Mouse (Mus musculus) liver, embryonic 14.5 days (tissue): ENCODE data around the gene Wdr81. TPM values are rescaled to one million over a fixed set of nuclear protein-coding genes. Genes with fewer than 3 reads are reported as not detected.

Source experiments
- ATAC-seq: fragments of 200-750 bp; cut with Nextera tagmentation; 2 replicates; pipeline ENCODE4 v1.8.0; 2017; ENCODE audit warnings: moderate number of reproducible peaks, mild to moderate bottlenecking, moderate library complexity; ENCODE audit not compliant: insufficient read depth
- DNase-seq, 3 experiments: peaks; one replicate each; pipeline ENCODE4 v3.0.0-alpha.2; 2012 to 2013; ENCODE audit warnings: low read depth in 3 of 3, low spot score in 3 of 3
- H3K27ac ChIP-seq: fragments of 300-500 bp; sonication (generic); 2 replicates; pipeline ENCODE4 v1.5.1; 2014; ENCODE audit warnings: moderate library complexity, mild to moderate bottlenecking, control low read depth, inconsistent platforms
- H3K27me3 ChIP-seq: fragments of 300-500 bp; sonication (generic); 2 replicates; pipeline ENCODE4 v1.6.1; 2014; ENCODE audit warnings: mild to moderate bottlenecking, low read length, moderate library complexity; ENCODE audit not compliant: control insufficient read depth, insufficient read depth
- H3K36me3 ChIP-seq: fragments of 300-500 bp; sonication (generic); replicated peaks from 2 replicates; pipeline ENCODE4 v1.6.1; 2014; ENCODE audit warnings: low read depth; ENCODE audit not compliant: control insufficient read depth, insufficient read depth
- H3K4me1 ChIP-seq, 2 experiments: fragments of 200-500 bp in 1 of 2; fragments of 300-500 bp in 1 of 2; sonication (generic) in 1 of 2; replicated peaks; 2 replicates each; pipeline ENCODE4 v1.6.1; 2012 to 2014; ENCODE audit warnings: antibody characterized with exemption in 1 of 2, inconsistent platforms in 1 of 2, low read length in 1 of 2; ENCODE audit not compliant: control insufficient read depth in 2 of 2, insufficient read depth in 2 of 2
- H3K4me2 ChIP-seq: fragments of 300-500 bp; sonication (generic); 2 replicates; pipeline ENCODE4 v1.6.1; 2014; ENCODE audit warnings: low read depth, mild to moderate bottlenecking, control low read depth, moderate library complexity
- H3K4me3 ChIP-seq, 2 experiments: fragments of 200-500 bp in 1 of 2; fragments of 300-500 bp in 1 of 2; sonication (generic) in 1 of 2; 2 replicates each; pipeline ENCODE4 v1.5.1; 2012 to 2014; ENCODE audit warnings: low read depth in 2 of 2, low read length in 2 of 2, mild to moderate bottlenecking in 2 of 2, control low read depth in 1 of 2, inconsistent platforms in 1 of 2, moderate library complexity in 1 of 2; ENCODE audit not compliant: insufficient read depth in 1 of 2
- H3K9ac ChIP-seq: fragments of 300-500 bp; sonication (generic); replicated peaks from 2 replicates; pipeline ENCODE4 v1.6.1; 2014; ENCODE audit warnings: mild to moderate bottlenecking, control low read depth, moderate library complexity
- H3K9me3 ChIP-seq: fragments of 300-500 bp; sonication (generic); 2 replicates; pipeline ENCODE4 v1.6.1; 2016; ENCODE audit warnings: low read length, mixed read lengths; ENCODE audit not compliant: control insufficient read depth
- CTCF ChIP-seq: IDR thresholded peaks from 2 replicates; pipeline ENCODE4 v1.5.1; 2016; ENCODE audit warnings: antibody characterized with exemption, low read depth, control low read depth
- EP300 ChIP-seq: IDR thresholded peaks from 2 replicates; pipeline ENCODE4 v1.6.1; 2016; ENCODE audit warnings: antibody characterized with exemption, low read depth
- WGBS: fragments of 180-500 bp; shearing (Covaris S2); extraction: QIAGEN DNeasy Blood & Tissue Kit; methylation state at CpG from one replicate; pipeline ENCODE4 v1.1.7; 2014; ENCODE audit not compliant: insufficient replicate concordance; 5-methylcytosine and 5-hydroxymethylcytosine counted together
- polyA plus RNA-seq, 2 experiments: library from polyadenylated mRNA; depleted of rRNA in 1 of 2; stranded (reverse) in 1 of 2; unstranded in 1 of 2; fragments of >200 nt; fragmentation: Nextera tagmentation in 1 of 2; extraction: Ambion mirVana in 1 of 2; gene quantifications; 2 replicates each; pipeline versions ENCODE4 v1.2.1 to v1.2.3; 2012 to 2014

The Wdr81 gene
- polyA plus RNA-seq (2012; rRNA removed) (15.3 and 16.4 TPM in 2 replicates), polyA plus RNA-seq (2014; fragmentation: Nextera tagmentation; extraction: Ambion mirVana) (14.6 and 15.8 TPM in 2 replicates)

DNA sequence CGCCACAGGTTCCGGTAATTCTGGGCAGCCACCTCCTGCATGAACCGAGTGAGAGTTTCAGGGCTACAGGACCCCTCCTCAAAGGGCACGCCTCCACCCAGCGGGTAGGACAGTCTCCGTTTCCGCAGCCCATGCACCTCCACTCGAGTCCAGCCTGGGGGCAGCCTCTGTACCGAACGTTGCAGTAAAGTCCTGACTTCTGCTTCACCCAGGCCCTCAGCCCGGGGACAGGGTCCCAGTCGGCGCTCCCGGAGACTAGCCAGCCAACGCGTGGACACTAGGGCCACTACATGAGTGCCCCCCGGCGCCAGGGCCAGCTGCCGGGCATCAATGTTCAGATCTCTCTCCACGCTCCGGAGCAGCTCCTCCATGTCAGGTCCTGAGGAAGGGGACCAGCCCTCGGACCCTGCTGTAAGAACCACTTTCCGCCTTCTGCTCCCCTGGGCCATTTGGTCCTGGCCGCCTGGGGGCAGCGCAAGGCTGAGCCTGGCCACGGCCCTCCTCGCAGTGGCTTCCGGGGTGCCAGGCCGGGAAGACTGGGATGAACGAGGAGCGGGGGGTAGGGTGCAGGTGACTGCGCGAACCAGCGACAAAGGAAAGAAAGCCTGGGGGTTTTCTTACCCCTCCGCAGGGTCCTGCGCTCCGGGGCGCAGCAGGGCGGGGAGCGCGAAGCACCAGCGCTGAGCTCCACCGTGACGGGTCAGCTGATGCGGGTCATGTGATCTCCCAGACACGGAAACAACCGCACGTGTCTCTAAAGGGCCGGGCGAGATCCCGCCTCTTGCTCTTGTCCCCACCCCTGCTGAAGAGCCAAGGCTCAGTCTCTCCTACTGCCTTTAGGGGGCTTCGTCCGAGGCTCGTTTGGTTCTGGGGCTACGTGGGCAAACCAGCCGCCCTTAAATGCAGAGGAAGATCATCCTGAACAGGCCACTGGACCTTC, at the start of gene Wdr81:
Wdr81 (minus strand) TSS at position 727 of the 940 bp plus-strand sequence.
- TF ChIP-seq CTCF: peak; percentile 69
- TF ChIP-seq EP300: no peak; the same call in 1 of the 2 replicates
- H3K27ac ChIP-seq: peak within 1 kb of the TSS; percentile 31
- no peaks in the 10 kb centered on the region for H3K27me3 ChIP-seq
- ATAC-seq (peak; percentile 73), DNase-seq (peak; percentile 79 to 84 (median 82))
- peak within 1 kb of the TSS; percentile 86 for H3K4me2 ChIP-seq
- peak within 1 kb of the TSS; percentile 60 to 63 for H3K4me3 ChIP-seq
- H3K36me3 ChIP-seq: peaks cover 1% of the 10 kb centered on the region; the same call in 1 of the 2 replicates
- 3% methylated on average over 56 of the region's 56 CpGs for WGBS
- peak within 1 kb of the TSS; percentile 67 for H3K9ac ChIP-seq
- H3K4me1 ChIP-seq: peaks cover 39 to 54% of the 10 kb centered on the region in 2 experiments
- no peaks in the 10 kb centered on the region for H3K9me3 ChIP-seq

DNA sequence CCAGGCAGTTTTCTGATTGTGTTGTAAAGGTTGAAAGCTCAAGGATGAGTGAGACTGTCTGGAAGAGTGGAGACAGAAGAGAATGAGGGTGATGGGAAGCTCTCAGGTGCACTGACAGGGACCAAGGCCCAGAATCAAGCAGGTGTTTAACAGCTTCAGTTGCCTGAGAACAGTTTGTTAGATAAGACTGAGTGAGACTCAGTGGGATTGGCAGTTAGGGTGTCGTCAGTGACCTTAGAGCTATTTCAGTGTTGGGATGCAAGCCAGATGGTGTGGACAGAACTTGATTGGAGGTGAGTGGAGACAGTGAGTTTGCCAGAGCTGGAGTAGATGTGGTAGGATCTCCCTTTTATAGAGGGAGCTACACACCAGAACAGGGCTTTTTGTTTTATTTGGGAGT, 43.6 kb upstream of the Wdr81 start:
- WGBS: 50% methylated on average over 1 of the region's 1 CpGs
- Histone ChIP-seq H3K9ac (no peak overlapping the region), H3K27ac (no peak overlapping the region), H3K9me3 (no peaks in the 10 kb centered on the region), H3K27me3 (no peaks in the 10 kb centered on the region), H3K4me1 (no peaks in the 10 kb centered on the region), H3K4me3 (no peak overlapping the region), H3K4me2 (no peak overlapping the region), H3K36me3 (peaks cover 100% of the 10 kb centered on the region)
- no peak for ATAC-seq
- TF ChIP-seq EP300 (no peak), CTCF (no peak)
- DNase-seq: no peak

DNA sequence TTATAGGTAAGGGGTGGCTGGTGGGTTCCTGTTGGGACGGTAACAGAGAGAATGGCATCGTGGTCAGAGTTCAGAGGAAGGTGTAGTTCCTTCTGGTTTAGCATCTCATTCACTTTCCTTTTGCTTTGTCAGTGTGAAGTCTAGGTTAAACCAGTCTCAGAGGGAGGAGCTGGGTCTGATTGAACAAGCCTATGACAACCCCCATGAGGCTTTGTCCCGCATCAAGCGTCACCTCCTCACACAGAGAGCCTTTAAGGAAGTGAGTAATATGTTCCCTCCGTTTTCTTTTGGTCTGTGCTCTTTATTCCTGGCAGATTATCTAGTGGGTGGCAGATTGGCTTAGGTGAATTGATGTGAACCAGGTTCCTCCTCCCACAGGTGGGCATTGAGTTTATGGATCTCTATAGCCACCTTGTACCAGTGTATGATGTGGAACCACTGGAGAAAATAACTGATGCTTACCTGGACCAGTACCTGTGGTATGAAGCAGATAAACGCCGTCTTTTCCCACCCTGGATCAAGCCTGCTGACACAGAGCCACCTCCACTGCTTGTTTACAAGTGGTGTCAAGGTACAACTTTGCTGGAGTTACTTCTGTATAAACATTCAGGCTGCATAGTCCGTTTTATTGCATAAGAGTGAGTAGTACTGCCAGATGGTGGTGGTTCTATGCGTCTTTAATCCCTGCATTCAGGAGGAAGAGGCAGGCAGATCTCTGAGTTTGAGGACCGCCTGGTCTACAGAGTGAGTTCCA, 40.0 kb upstream of the Wdr81 start:
- H3K4me3 ChIP-seq: no peak overlapping the region
- TF ChIP-seq EP300 (no peak), CTCF (no peak)
- no peak overlapping the region for H3K4me2 ChIP-seq
- ATAC-seq (no peak), DNase-seq (no peak)
- H3K36me3 ChIP-seq: peaks cover 100% of the 10 kb centered on the region
- H3K27ac ChIP-seq: no peak overlapping the region
- no peak overlapping the region for H3K9ac ChIP-seq
- no peaks in the 10 kb centered on the region for H3K4me1 ChIP-seq
- no peaks in the 10 kb centered on the region for H3K27me3 ChIP-seq
- no peaks in the 10 kb centered on the region for H3K9me3 ChIP-seq
- 84% methylated on average over 10 of the region's 10 CpGs for WGBS

DNA sequence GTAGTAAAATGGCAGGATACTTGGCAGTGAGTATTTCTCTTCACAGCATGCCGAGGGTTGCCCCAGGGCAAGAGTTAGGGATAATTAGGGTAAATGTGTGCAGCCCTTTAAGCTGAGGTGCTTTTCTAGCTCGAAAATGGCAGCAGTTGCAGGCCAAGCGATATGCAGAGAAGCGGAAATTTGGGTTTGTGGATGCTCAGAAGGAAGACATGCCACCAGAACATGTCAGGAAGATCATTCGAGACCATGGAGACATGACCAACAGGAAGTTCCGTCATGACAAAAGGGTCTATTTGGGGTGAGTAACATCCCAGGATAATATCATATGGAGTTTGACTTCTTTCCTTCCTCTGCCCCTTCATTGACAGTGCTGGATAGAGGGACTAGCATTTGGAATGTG, 33.0 kb upstream of the Wdr81 start:
- DNase-seq: no peak
- H3K27ac ChIP-seq: no peak overlapping the region
- no peak for TF ChIP-seq EP300
- TF ChIP-seq CTCF: no peak

More for the DNA sequence above, 33.0 kb upstream of the Wdr81 start:
- Histone ChIP-seq H3K4me2 (peak overlapping the region; percentile 99), H3K9ac (peak overlapping the region; percentile 97), H3K36me3 (peaks cover 39% of the 10 kb centered on the region), H3K9me3 (no peaks in the 10 kb centered on the region), H3K4me3 (peak overlapping the region; percentile 74 to 100), H3K27me3 (no peaks in the 10 kb centered on the region), H3K4me1 (peaks cover 8 to 11% of the 10 kb centered on the region in 2 experiments)
- no peak for ATAC-seq
- 13% methylated on average over 6 of the region's 6 CpGs for WGBS
